10 mouse cellular contexts compared by ENCODE assay signal in genomic region chr3:82548753-82549152, GRCm38 (mm10). TPM values are rescaled to one million over a fixed set of nuclear protein-coding genes. Genes with fewer than 3 reads are reported as not detected.
DNase-seq lines count a peak whose midpoint lies in the region; ATAC-seq lines count a peak whose summit lies in the region.
"Had no signal": no experiment of that assay in that cellular context is flagged by ENCODE, and none has a peak within 500 bp of the region (broad histone marks: within the 10 kb centered on the region; RNA-seq: fewer than 3 reads in every experiment).

No protein-coding gene starts in this region.

- H3K9ac ChIP-seq in heart, embryonic 12.5 days = peak overlapping the region; percentile 68
- peak overlapping the region; percentile 64; the same call in 1 of the 2 replicates for H3K9ac ChIP-seq in hindbrain, embryonic 12.5 days
- peak overlapping the region; percentile 57 for H3K9ac ChIP-seq in midbrain, embryonic 12.5 days (replicated peaks)

- 4% methylated on average over 9 of the region's 9 CpGs for WGBS in heart, embryonic 12.5 days
- WGBS in hindbrain, embryonic 12.5 days = 2% methylated on average over 9 of the region's 9 CpGs
- 2% methylated on average over 9 of the region's 9 CpGs for WGBS in midbrain, embryonic 12.5 days

- H3K9me3 ChIP-seq in heart, embryonic 12.5 days (replicated peaks) = no peaks in the 10 kb centered on the region
- H3K9me3 ChIP-seq in hindbrain, embryonic 12.5 days (replicated peaks) = no peaks in the 10 kb centered on the region
- no peaks in the 10 kb centered on the region for H3K9me3 ChIP-seq in midbrain, embryonic 12.5 days

- H3K27ac ChIP-seq in heart, embryonic 12.5 days (ENCODE audit: poor library complexity, severe bottlenecking) = no peak overlapping the region
- H3K27ac ChIP-seq in hindbrain, embryonic 12.5 days = no peak overlapping the region
- no peak overlapping the region for H3K27ac ChIP-seq in midbrain, embryonic 12.5 days (replicated peaks)

- H3K4me1 ChIP-seq in heart, embryonic 12.5 days (replicated peaks) = peaks cover 3% of the 10 kb centered on the region; the same call in 1 of the 2 replicates
- H3K4me1 ChIP-seq in hindbrain, embryonic 12.5 days = peaks cover 5% of the 10 kb centered on the region; the same call in 1 of the 2 replicates
- 0 out of 2 replicates have a peak, but pooled peaks cover 13% of the 10 kb centered on the region for H3K4me1 ChIP-seq in midbrain, embryonic 12.5 days

- peak overlapping the region; percentile 99 for H3K4me2 ChIP-seq in heart, embryonic 12.5 days
- H3K4me2 ChIP-seq in hindbrain, embryonic 12.5 days (replicated peaks) = peak overlapping the region; percentile 93
- H3K4me2 ChIP-seq in midbrain, embryonic 12.5 days (replicated peaks) = peak overlapping the region; percentile 94

- peak overlapping the region; percentile 58 for H3K4me3 ChIP-seq in heart, embryonic 12.5 days
- H3K4me3 ChIP-seq in hindbrain, embryonic 12.5 days = peak overlapping the region; percentile 42
- peak overlapping the region; percentile 48 for H3K4me3 ChIP-seq in midbrain, embryonic 12.5 days

- H3K36me3 ChIP-seq in heart, embryonic 12.5 days = no peaks in the 10 kb centered on the region
- no peaks in the 10 kb centered on the region for H3K36me3 ChIP-seq in hindbrain, embryonic 12.5 days
- no peaks in the 10 kb centered on the region for H3K36me3 ChIP-seq in midbrain, embryonic 12.5 days

- no peak for DNase-seq in heart, postnatal 14 days
- peak; percentile 66 for DNase-seq in brain, adult 2 months (ENCODE audit: low read depth, low spot score)
- DNase-seq in adrenal gland, postnatal 25 days = no peak
- no peak for DNase-seq in frontal cortex, postnatal 10 days (ENCODE audit: low spot score in 2 of 2)
- DNase-seq in urinary bladder, postnatal 10 days (ENCODE audit: low spot score) = no peak
- DNase-seq: cerebellum, adult 9-11 months had no signal

- intact Hi-C loops in heart, postnatal 14 days (cut with DNase I) = no loop called here

- ATAC-seq in heart, embryonic 12.5 days (ENCODE audit: insufficient number of reproducible peaks, low FRiP score) = no peak
- 0 out of 2 replicates have a peak, but pooled peaks have one; percentile 30 for ATAC-seq in hindbrain, embryonic 12.5 days (ENCODE audit: low FRiP score)
- ATAC-seq in midbrain, embryonic 12.5 days (ENCODE audit: low FRiP score, low read depth) = 0 out of 2 replicates have a peak, but pooled peaks have one; percentile 34

- 0 out of 2 replicates have a peak, but pooled peaks cover 10% of the 10 kb centered on the region for H3K27me3 ChIP-seq in heart, embryonic 12.5 days (replicated peaks)
- peaks cover 24% of the 10 kb centered on the region for H3K27me3 ChIP-seq in hindbrain, embryonic 12.5 days
- H3K27me3 ChIP-seq in midbrain, embryonic 12.5 days = peaks cover 30% of the 10 kb centered on the region

RNA-seq across cellular contexts. Expression of gene Npy2r, which starts 0.9 kb away (rescaled TPM):
- 0.08 TPM in 1 of 2 replicates, not detected in the other for polyA plus RNA-seq in heart, embryonic 12.5 days (2016; fragmentation: Nextera tagmentation; extraction: Ambion mirVana)
- total RNA-seq in heart, postnatal 14 days (2021) = not detected
- polyA plus RNA-seq in hindbrain, embryonic 12.5 days (2016; fragmentation: Nextera tagmentation; extraction: Ambion mirVana) = 0.34 and 0.64 TPM in 2 replicates
- 0.13 and 0.24 TPM in 2 replicates for polyA plus RNA-seq in midbrain, embryonic 12.5 days (2016; fragmentation: Nextera tagmentation; extraction: Ambion mirVana)
- total RNA-seq in adrenal gland, postnatal 25 days (2021) = 7.7 and 10.9 TPM in 2 replicates
- polyA plus RNA-seq: C2C12 had no signal
